Mouse (Mus musculus) liver, embryonic 14.5 days (tissue): Measurements from ENCODE around the gene Phb2. TPM values are rescaled to one million over a fixed set of nuclear protein-coding genes. Genes with fewer than 3 reads are reported as not detected.

ENCODE experiments used
- ATAC-seq: fragments of 200-750 bp; cut with Nextera tagmentation; 2 replicates; pipeline ENCODE4 v1.8.0; 2017; ENCODE audit warnings: moderate number of reproducible peaks, mild to moderate bottlenecking, moderate library complexity; ENCODE audit not compliant: insufficient read depth
- DNase-seq, 3 experiments: peaks; one replicate each; pipeline ENCODE4 v3.0.0-alpha.2; 2012 to 2013; ENCODE audit warnings: low read depth in 3 of 3, low spot score in 3 of 3
- H3K27ac ChIP-seq: fragments of 300-500 bp; sonication (generic); 2 replicates; pipeline ENCODE4 v1.5.1; 2014; ENCODE audit warnings: moderate library complexity, mild to moderate bottlenecking, control low read depth, inconsistent platforms
- H3K27me3 ChIP-seq: fragments of 300-500 bp; sonication (generic); 2 replicates; pipeline ENCODE4 v1.6.1; 2014; ENCODE audit warnings: mild to moderate bottlenecking, low read length, moderate library complexity; ENCODE audit not compliant: control insufficient read depth, insufficient read depth
- H3K36me3 ChIP-seq: fragments of 300-500 bp; sonication (generic); replicated peaks from 2 replicates; pipeline ENCODE4 v1.6.1; 2014; ENCODE audit warnings: low read depth; ENCODE audit not compliant: control insufficient read depth, insufficient read depth
- H3K4me1 ChIP-seq, 2 experiments: fragments of 200-500 bp in 1 of 2; fragments of 300-500 bp in 1 of 2; sonication (generic) in 1 of 2; replicated peaks; 2 replicates each; pipeline ENCODE4 v1.6.1; 2012 to 2014; ENCODE audit warnings: antibody characterized with exemption in 1 of 2, inconsistent platforms in 1 of 2, low read length in 1 of 2; ENCODE audit not compliant: control insufficient read depth in 2 of 2, insufficient read depth in 2 of 2
- H3K4me2 ChIP-seq: fragments of 300-500 bp; sonication (generic); 2 replicates; pipeline ENCODE4 v1.6.1; 2014; ENCODE audit warnings: low read depth, mild to moderate bottlenecking, control low read depth, moderate library complexity
- H3K4me3 ChIP-seq, 2 experiments: fragments of 200-500 bp in 1 of 2; fragments of 300-500 bp in 1 of 2; sonication (generic) in 1 of 2; 2 replicates each; pipeline ENCODE4 v1.5.1; 2012 to 2014; ENCODE audit warnings: low read depth in 2 of 2, low read length in 2 of 2, mild to moderate bottlenecking in 2 of 2, control low read depth in 1 of 2, inconsistent platforms in 1 of 2, moderate library complexity in 1 of 2; ENCODE audit not compliant: insufficient read depth in 1 of 2
- H3K9ac ChIP-seq: fragments of 300-500 bp; sonication (generic); replicated peaks from 2 replicates; pipeline ENCODE4 v1.6.1; 2014; ENCODE audit warnings: mild to moderate bottlenecking, control low read depth, moderate library complexity
- H3K9me3 ChIP-seq: fragments of 300-500 bp; sonication (generic); 2 replicates; pipeline ENCODE4 v1.6.1; 2016; ENCODE audit warnings: low read length, mixed read lengths; ENCODE audit not compliant: control insufficient read depth
- CTCF ChIP-seq: IDR thresholded peaks from 2 replicates; pipeline ENCODE4 v1.5.1; 2016; ENCODE audit warnings: antibody characterized with exemption, low read depth, control low read depth
- EP300 ChIP-seq: IDR thresholded peaks from 2 replicates; pipeline ENCODE4 v1.6.1; 2016; ENCODE audit warnings: antibody characterized with exemption, low read depth
- WGBS: fragments of 180-500 bp; shearing (Covaris S2); extraction: QIAGEN DNeasy Blood & Tissue Kit; methylation state at CpG from one replicate; pipeline ENCODE4 v1.1.7; 2014; ENCODE audit not compliant: insufficient replicate concordance; 5-methylcytosine and 5-hydroxymethylcytosine counted together
- polyA plus RNA-seq, 2 experiments: library from polyadenylated mRNA; depleted of rRNA in 1 of 2; stranded (reverse) in 1 of 2; unstranded in 1 of 2; fragments of >200 nt; fragmentation: Nextera tagmentation in 1 of 2; extraction: Ambion mirVana in 1 of 2; gene quantifications; 2 replicates each; pipeline versions ENCODE4 v1.2.1 to v1.2.3; 2012 to 2014

Phb2 gene
- polyA plus RNA-seq, 2 experiments: 124 to 210 TPM

- ATAC-seq (peak; percentile 90), DNase-seq (peak in 2 of 3 experiments; percentile 41 to 52)
- Histone ChIP-seq H3K36me3 (peaks cover 23% of the 10 kb centered on the region), H3K4me2 (peak overlapping the region; percentile 51), H3K9me3 (no peaks in the 10 kb centered on the region), H3K9ac (peak overlapping the region; percentile 45), H3K27ac (peak overlapping the region; percentile 63), H3K27me3 (no peaks in the 10 kb centered on the region), H3K4me3 (no peak overlapping the region), H3K4me1 (peaks cover 18 to 21% of the 10 kb centered on the region in 2 experiments)
- TF ChIP-seq CTCF (peak; percentile 57), EP300 (peak; percentile 71)
- WGBS: 27% methylated on average over 7 of the region's 7 CpGs
These were observed 7.3 kb downstream of the Phb2 start for GRCm38 (mm10) chr6:124719354-124719978.

- WGBS: 68% methylated on average over 11 of the region's 11 CpGs
- Histone ChIP-seq H3K36me3 (peaks cover 8% of the 10 kb centered on the region), H3K4me1 (peaks cover 21 to 22% of the 10 kb centered on the region in 2 experiments), H3K9me3 (no peaks in the 10 kb centered on the region), H3K27me3 (no peaks in the 10 kb centered on the region), H3K9ac (no peak overlapping the region), H3K27ac (peak overlapping the region; percentile 15; the same call in 1 of the 2 replicates), H3K4me3 (no peak overlapping the region), H3K4me2 (no peak overlapping the region)
- TF ChIP-seq EP300: no peak
- ATAC-seq (no peak), DNase-seq (no peak)
These were observed 8.8 kb downstream of the Phb2 start for GRCm38 (mm10) chr6:124720904-124721303.

- Histone ChIP-seq H3K27me3 (no peaks in the 10 kb centered on the region), H3K4me1 (peaks cover 21 to 22% of the 10 kb centered on the region in 2 experiments), H3K36me3 (no peaks in the 10 kb centered on the region; the same call in 1 of the 2 replicates), H3K4me2 (no peak overlapping the region), H3K9ac (peak overlapping the region; percentile 23), H3K4me3 (no peak overlapping the region), H3K9me3 (no peaks in the 10 kb centered on the region), H3K27ac (no peak overlapping the region)
- TF ChIP-seq EP300 (no peak), CTCF (peak; percentile 17; the same call in 1 of the 2 replicates)
- WGBS: 52% methylated on average over 6 of the region's 6 CpGs
- DNase-seq (no peak), ATAC-seq (no peak)
These were observed 10.8 kb downstream of the Phb2 start for GRCm38 (mm10) chr6:124722876-124723473.

- no peaks in the 10 kb centered on the region for H3K27me3 ChIP-seq
- H3K4me2 ChIP-seq: no peak overlapping the region
- no peak overlapping the region for H3K27ac ChIP-seq
- WGBS: 43% methylated on average over 8 of the region's 8 CpGs
- TF ChIP-seq EP300 (no peak), CTCF (no peak)
- DNase-seq (no peak), ATAC-seq (no peak)
- H3K9me3 ChIP-seq: no peaks in the 10 kb centered on the region
- peaks cover 21 to 22% of the 10 kb centered on the region in 2 experiments for H3K4me1 ChIP-seq
- no peak overlapping the region for H3K4me3 ChIP-seq
- H3K9ac ChIP-seq: no peak overlapping the region
- H3K36me3 ChIP-seq: no peaks in the 10 kb centered on the region; the same call in 1 of the 2 replicates
These were observed 11.4 kb downstream of the Phb2 start for GRCm38 (mm10) chr6:124723541-124723940.

GRCm38 (mm10) chr6:124724472-124724871 lies 12.3 kb downstream of the Phb2 start:
- Histone ChIP-seq H3K9ac (no peak overlapping the region), H3K4me3 (no peak overlapping the region), H3K4me2 (no peak overlapping the region), H3K27ac (no peak overlapping the region), H3K4me1 (peaks cover 12 to 16% of the 10 kb centered on the region in 2 experiments), H3K27me3 (no peaks in the 10 kb centered on the region), H3K36me3 (no peaks in the 10 kb centered on the region; the same call in 1 of the 2 replicates), H3K9me3 (no peaks in the 10 kb centered on the region)
- WGBS: 56% methylated on average over 10 of the region's 10 CpGs
- ATAC-seq (no peak), DNase-seq (no peak)
- TF ChIP-seq EP300 (no peak), CTCF (no peak)
